ENCODE assay signal across 11 mouse cellular contexts in the genomic region with DNA sequence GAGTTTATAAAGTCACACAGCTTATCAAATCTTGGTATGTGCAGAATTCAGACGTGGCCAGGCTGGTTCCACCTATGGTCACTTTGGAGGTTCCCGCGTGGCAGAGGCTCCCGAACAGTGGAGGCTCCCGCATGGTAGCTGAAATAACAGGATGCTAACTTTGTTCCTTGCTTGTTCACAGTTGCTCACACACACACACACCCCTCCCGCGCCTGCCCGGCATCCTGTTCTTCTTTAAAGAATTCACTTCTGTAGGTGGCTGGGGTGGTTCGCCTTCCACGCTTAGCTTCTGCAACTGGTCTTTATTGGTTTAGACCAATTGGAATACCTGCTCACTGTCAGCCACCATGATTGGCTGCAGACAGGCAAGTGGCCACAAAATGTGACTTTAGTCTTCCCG. TPM values are rescaled to one million over a fixed set of nuclear protein-coding genes. Genes with fewer than 3 reads are reported as not detected.
A peak's percentile ranks its signal among the peaks of the same experiment; 100 is the strongest.
DNase-seq lines count a peak whose midpoint lies in the region; ATAC-seq lines count a peak whose summit lies in the region.
"Had no signal": no experiment of that assay in that cellular context is flagged by ENCODE, and none has a peak within 500 bp of the region (broad histone marks: within the 10 kb centered on the region; RNA-seq: fewer than 3 reads in every experiment).

No protein-coding gene starts in this region.

- no peaks in the 10 kb centered on the region for H3K36me3 ChIP-seq in forebrain, embryonic 12.5 days (replicated peaks)
- H3K36me3 ChIP-seq in forebrain, embryonic 10.5 days (replicated peaks), result no peaks in the 10 kb centered on the region
- no peaks in the 10 kb centered on the region for H3K36me3 ChIP-seq in splenic B cell, adult 2 months (ENCODE audit: control insufficient read depth, insufficient read depth, low read length, poor library complexity, severe bottlenecking)

- H3K9ac ChIP-seq in forebrain, embryonic 12.5 days, result no peak overlapping the region

- WGBS in forebrain, embryonic 12.5 days, result 87% methylated on average over 11 of the region's 11 CpGs
- WGBS in forebrain, embryonic 10.5 days, result 87% methylated on average over 11 of the region's 11 CpGs

- intact Hi-C loops in left cerebral cortex, postnatal 36 days (cut with DNase I), result loop anchor here (2.0 to 5.0 kb wide), 2 partner anchors 34 to 66 kb away; partner anchors contain the start of gene Lyrm9

- peak overlapping the region; percentile 36; the same call in 1 of the 2 replicates for H3K4me2 ChIP-seq in forebrain, embryonic 12.5 days

- no peak for ATAC-seq in forebrain, embryonic 12.5 days (ENCODE audit: low FRiP score)
- ATAC-seq: inflammation-experienced regulatory T-cells, adult 6 months had no signal

- H3K4me3 ChIP-seq in forebrain, embryonic 12.5 days (replicated peaks), result no peak overlapping the region
- H3K4me3 ChIP-seq in forebrain, embryonic 10.5 days, result no peak overlapping the region

- DNase-seq in forebrain, embryonic 10.5 days (ENCODE audit: extremely low spot score, low spot score), result no peak
- DNase-seq in layer of hippocampus, adult 11-12 months (ENCODE audit: low spot score), result peak; percentile 30
- DNase-seq in layer of hippocampus, adult 9-10 months (ENCODE audit: low spot score), result no peak
- peak; percentile 54 to 65 for DNase-seq in left cerebral cortex, postnatal 36 days (ENCODE audit: low spot score in 2 of 2)
- DNase-seq in splenic B cell, adult 2 months (ENCODE audit: low read depth, low spot score), result peak; percentile 6
- DNase-seq in cerebellum, adult 11 months, result no peak
- no peak for DNase-seq in ovary, postnatal 14 days (ENCODE audit: low spot score)
- DNase-seq: gastrocnemius, postnatal 36 days; lung, postnatal 36 days had no signal

- no peaks in the 10 kb centered on the region; the same call in 1 of the 2 replicates for H3K27me3 ChIP-seq in forebrain, embryonic 12.5 days
- peaks cover 7% of the 10 kb centered on the region; the same call in 1 of the 2 replicates for H3K27me3 ChIP-seq in forebrain, embryonic 10.5 days (ENCODE audit: poor library complexity, severe bottlenecking)
- no peaks in the 10 kb centered on the region for H3K27me3 ChIP-seq in splenic B cell, adult 2 months (ENCODE audit: control insufficient read depth, insufficient read depth, low read length, poor library complexity, severe bottlenecking)

- H3K27ac ChIP-seq in forebrain, embryonic 12.5 days, result peak overlapping the region; percentile 93
- H3K27ac ChIP-seq in forebrain, embryonic 10.5 days, result no peak overlapping the region; the same call in 1 of the 2 replicates

- peaks cover 33% of the 10 kb centered on the region for H3K4me1 ChIP-seq in forebrain, embryonic 12.5 days
- H3K4me1 ChIP-seq in forebrain, embryonic 10.5 days, result peaks cover 37% of the 10 kb centered on the region

- no peaks in the 10 kb centered on the region for H3K9me3 ChIP-seq in forebrain, embryonic 12.5 days
- no peaks in the 10 kb centered on the region for H3K9me3 ChIP-seq in forebrain, embryonic 10.5 days

RNA-seq across cellular contexts. Expression of gene Lyrm9, which starts 33.3 kb away (rescaled TPM):
- 24.8 and 26.0 TPM in 2 replicates for polyA plus RNA-seq in forebrain, embryonic 12.5 days (2016; fragmentation: Nextera tagmentation; extraction: Ambion mirVana)
- 23.4 and 26.2 TPM in 2 replicates for polyA plus RNA-seq in forebrain, embryonic 10.5 days (2016; fragmentation: Nextera tagmentation; extraction: Ambion mirVana)
- total RNA-seq in left cerebral cortex, postnatal 36 days (2021), result 10 to 100 TPM; 25.9 to 29.8 TPM

RNA-seq across cellular contexts. Expression of gene Ccnq, which starts 41.6 kb away (rescaled TPM):
- polyA plus RNA-seq in forebrain, embryonic 12.5 days (2016; fragmentation: Nextera tagmentation; extraction: Ambion mirVana), result 36.5 and 40.3 TPM in 2 replicates
- 40.1 and 40.8 TPM in 2 replicates for polyA plus RNA-seq in forebrain, embryonic 10.5 days (2016; fragmentation: Nextera tagmentation; extraction: Ambion mirVana)
- total RNA-seq in left cerebral cortex, postnatal 36 days (2021), result 10 to 100 TPM; 15.9 to 16.8 TPM

Comparison
In these comparisons a context has a peak if more than half of its experiments do, and no peak if none do; other contexts are left out.
1. DNase-seq: peak in layer of hippocampus, adult 11-12 months (single experiment), left cerebral cortex, postnatal 36 days (2 of 2) and splenic B cell, adult 2 months (single experiment); none in forebrain, embryonic 10.5 days (single experiment), layer of hippocampus, adult 9-10 months (single experiment), cerebellum, adult 11 months (single experiment) and ovary, postnatal 14 days (single experiment).